Mouse (Mus musculus) left cerebral cortex, adult 6 months (tissue): Measurements from ENCODE around the gene Grin3a. TPM values are rescaled to one million over a fixed set of nuclear protein-coding genes. Genes with fewer than 3 reads are reported as not detected.

Experiments used
- long read RNA-seq, 2 experiments: library from polyadenylated mRNA; unstranded; transcript quantifications; one replicate each; pipeline ENCODE4 v2.0.0; 2019 to 2020
- polyA plus RNA-seq: library from polyadenylated mRNA; unstranded; fragments of <200 nt; fragmentation: Nextera tagmentation; gene quantifications from 2 replicates; pipeline ENCODE4 v1.2.3, GENCODE M21; 2021

The Grin3a gene
- 4.5 and 5.5 TPM in 2 replicates for polyA plus RNA-seq
- long read RNA-seq, experiment 1, full-length matches to known transcripts, result 11 of 22 reads
- long read RNA-seq, experiment 1, partial matches to known transcripts, result 4 of 22 reads
- long read RNA-seq, experiment 1, other reads (novel, unspliced or antisense), result 7 of 22 reads
- long read RNA-seq, experiment 2, full-length matches to known transcripts, result 2 of 10 reads
- long read RNA-seq, experiment 2, partial matches to known transcripts, result 6 of 10 reads
- long read RNA-seq, experiment 2, other reads (novel, unspliced or antisense), result 2 of 10 reads

GRCm38 (mm10) chr4:49845612-49845985 lies at the start of gene Grin3a:
Gene Grin3a, minus strand, starts transcription at chr4:49845744.

GRCm38 (mm10) chr4:49681812-49682211 lies 163.7 kb downstream of the Grin3a start, which contains the start of gene Ppp3r2:
Gene Ppp3r2, minus strand, starts transcription at chr4:49682024.

GRCm38 (mm10) chr4:49631319-49632138 lies 214.0 kb downstream of the Grin3a start, which contains the start of gene Rnf20:
Gene Rnf20, plus strand, starts transcription at chr4:49632006.

Other genes with a start within 250 kb of the Grin3a start
- 81.5 and 105 TPM in 2 replicates for gene Tmem246, start 247.9 kb downstream of the Grin3a start, polyA plus RNA-seq
- gene Rnf20, start 213.7 kb downstream of the Grin3a start, polyA plus RNA-seq, result 22.6 and 23.5 TPM in 2 replicates
- gene Ppp3r2, start 163.7 kb downstream of the Grin3a start, polyA plus RNA-seq, result 0.04 TPM in 1 of 2 replicates, not detected in the other